Mouse (Mus musculus) inflammation-experienced regulatory T-cells, adult 16 weeks (primary cell): Measurements from ENCODE around the gene Cfl1. TPM values are rescaled to one million over a fixed set of nuclear protein-coding genes. Genes with fewer than 3 reads are reported as not detected.

Experiments
- polyA plus RNA-seq: library from polyadenylated mRNA; unstranded; fragments of 100-300 nt; shearing (Covaris generic); gene quantifications from one replicate; pipeline ENCODE4 v1.2.1, GENCODE M21; 2017

Gene Cfl1
- 3,549 TPM for polyA plus RNA-seq

GRCm38 (mm10) chr19:5490313-5490897 is at the start of gene Cfl1:
Cfl1 (plus strand) TSS chr19:5490455.

GRCm38 (mm10) chr19:5447515-5448353 is 42.5 kb upstream of the Cfl1 start, which contains the start of gene Fosl1:
Fosl1 (plus strand) TSS chr19:5447547.

GRCm38 (mm10) chr19:5457746-5458442 is 32.4 kb upstream of the Cfl1 start, which contains the start of gene Ccdc85b:
Ccdc85b (minus strand) TSS chr19:5457894.

GRCm38 (mm10) chr19:5460465-5460911 is 29.8 kb upstream of the Cfl1 start, which contains the start of gene Fibp:
Fibp (plus strand) TSS chr19:5460615.

GRCm38 (mm10) chr19:5468374-5468773 is 21.9 kb upstream of the Cfl1 start, which contains the start of gene Ctsw:
Ctsw (minus strand) TSS chr19:5468507.

GRCm38 (mm10) chr19:5473720-5474119 is 16.5 kb upstream of the Cfl1 start, which contains the start of gene Efemp2:
Efemp2 (plus strand) TSS chr19:5473954.

GRCm38 (mm10) chr19:5487768-5488550 is 2.3 kb upstream of the Cfl1 start, which contains the start of gene Mus81:
Mus81 (minus strand) TSS chr19:5488402.

GRCm38 (mm10) chr19:5503687-5504086 is 13.4 kb downstream of the Cfl1 start, which contains the start of gene 1700020D05Rik:
1700020D05Rik (minus strand) TSS chr19:5503787.

GRCm38 (mm10) chr19:5510031-5511026 is 20.1 kb downstream of the Cfl1 start, which contains the start of gene Snx32:
Snx32 (minus strand) TSS chr19:5510538.

Other genes starting within 250 kb of the Cfl1 start
- 26.5 TPM for gene Pacs1, start 217.3 kb upstream of the Cfl1 start, polyA plus RNA-seq
- 444 TPM for gene Sf3b2, start 195.0 kb upstream of the Cfl1 start, polyA plus RNA-seq
- not detected for gene Gal3st3, start 192.1 kb upstream of the Cfl1 start, polyA plus RNA-seq
- gene Catsper1, start 154.7 kb upstream of the Cfl1 start, polyA plus RNA-seq: not detected
- 2.5 TPM for gene Cst6, start 140.9 kb upstream of the Cfl1 start, polyA plus RNA-seq
- gene Eif1ad, start 123.7 kb upstream of the Cfl1 start, polyA plus RNA-seq: 70.0 TPM
- 294 TPM for gene Banf1, start 123.3 kb upstream of the Cfl1 start, polyA plus RNA-seq
- gene Sart1, start 101.8 kb upstream of the Cfl1 start, polyA plus RNA-seq: 32.1 TPM
- 0.66 TPM for gene Tsga10ip, start 87.9 kb upstream of the Cfl1 start, polyA plus RNA-seq
- gene Drap1, start 65.5 kb upstream of the Cfl1 start, polyA plus RNA-seq: 84.3 TPM
- gene AI837181, start 65.3 kb upstream of the Cfl1 start, polyA plus RNA-seq: 19.9 TPM
- not detected for gene Fosl1, start 42.9 kb upstream of the Cfl1 start, polyA plus RNA-seq
- 6.3 TPM for gene Ccdc85b, start 32.6 kb upstream of the Cfl1 start, polyA plus RNA-seq
- 162 TPM for gene Fibp, start 29.8 kb upstream of the Cfl1 start, polyA plus RNA-seq
- 100 TPM for gene Ctsw, start 21.9 kb upstream of the Cfl1 start, polyA plus RNA-seq
- gene Efemp2, start 16.5 kb upstream of the Cfl1 start, polyA plus RNA-seq: 2.6 TPM
- gene Mus81, start 2.1 kb upstream of the Cfl1 start, polyA plus RNA-seq: 82.6 TPM
- 0.39 TPM for gene 1700020D05Rik, start 13.3 kb downstream of the Cfl1 start, polyA plus RNA-seq
- 21.9 TPM for gene Snx32, start 20.1 kb downstream of the Cfl1 start, polyA plus RNA-seq
- gene Ovol1, start 70.2 kb downstream of the Cfl1 start, polyA plus RNA-seq: not detected
- 24.0 TPM for gene Ap5b1, start 77.6 kb downstream of the Cfl1 start, polyA plus RNA-seq
- 148 TPM for gene Rnaseh2c, start 111.4 kb downstream of the Cfl1 start, polyA plus RNA-seq
- gene Kat5, start 119.8 kb downstream of the Cfl1 start, polyA plus RNA-seq: 62.2 TPM
- 178 TPM for gene Rela, start 147.0 kb downstream of the Cfl1 start, polyA plus RNA-seq
- gene Sipa1, start 173.3 kb downstream of the Cfl1 start, polyA plus RNA-seq: 94.7 TPM
- gene Map3k11, start 198.3 kb downstream of the Cfl1 start, polyA plus RNA-seq: 28.2 TPM
- gene Pcnx3, start 198.5 kb downstream of the Cfl1 start, polyA plus RNA-seq: 72.0 TPM
- gene Kcnk7, start 213.9 kb downstream of the Cfl1 start, polyA plus RNA-seq: 2.1 TPM
- 81.7 TPM for gene Ehbp1l1, start 235.9 kb downstream of the Cfl1 start, polyA plus RNA-seq
- 67.5 TPM for gene Fam89b, start 239.2 kb downstream of the Cfl1 start, polyA plus RNA-seq